Comparison of ENCODE assay signal across 29 mouse cellular contexts in the genomic region with DNA sequence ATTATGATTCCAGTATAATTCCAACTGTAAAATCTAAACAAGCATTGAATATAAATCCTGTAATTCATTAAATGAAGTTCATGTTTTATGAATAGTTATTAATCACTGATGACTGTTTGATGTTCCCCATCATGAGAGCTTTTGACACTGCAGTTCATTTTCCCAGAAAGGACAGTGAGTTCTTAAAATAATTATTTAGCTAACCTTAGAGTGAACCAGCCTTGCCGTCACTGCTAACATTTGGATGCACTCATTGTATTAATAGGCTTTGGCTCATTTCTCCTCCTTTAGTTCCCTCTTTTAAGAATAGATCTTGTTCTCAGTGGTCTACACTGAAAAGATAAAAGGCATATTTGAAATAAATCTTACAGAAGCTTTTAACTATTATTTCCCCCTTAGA.
DNase-seq lines count a peak whose midpoint lies in the region; ATAC-seq and TF ChIP-seq lines count a peak whose summit lies in the region.
"Had no signal": no experiment of that assay in that cellular context is flagged by ENCODE, and none has a peak within 500 bp of the region (broad histone marks: within the 10 kb centered on the region; RNA-seq: fewer than 3 reads in every experiment).

No protein-coding gene starts in this region.

- ATAC-seq in kidney, embryonic 14.5 days (ENCODE audit: low FRiP score, low TSS enrichment): peak; percentile 55; the same call in 1 of the 2 replicates
- ATAC-seq in kidney, embryonic 15.5 days (replicated peaks; ENCODE audit: low FRiP score): no peak
- ATAC-seq: CD4-positive, CD25-positive, alpha-beta regulatory T cell, adult 4 months; forebrain, embryonic 15.5 days; hindbrain, postnatal 0 days; Patski had no signal

- TF ChIP-seq RAD21 in MEL (IDR thresholded peaks at IDR 0.05; ENCODE audit: low read depth, low read length): no peak

- TF ChIP-seq CTCF in MEL (IDR thresholded peaks at IDR 0.05 in 2 of 3, conservative IDR thresholded peaks at IDR 0.05 in 1 of 3; ENCODE audit: control insufficient read depth in 1 of 3, insufficient read depth in 1 of 3, low read depth in 2 of 3, low read length in 3 of 3, poor library complexity in 1 of 3, severe bottlenecking in 1 of 3): no peak

- H3K4me1 ChIP-seq in kidney, embryonic 14.5 days (ENCODE audit: control insufficient read depth, insufficient read depth, low read length): no peaks in the 10 kb centered on the region
- H3K4me1 ChIP-seq in kidney, embryonic 15.5 days: no peaks in the 10 kb centered on the region
- peaks cover 0 to 7% of the 10 kb centered on the region in 2 experiments; a peak in 1 of 4 replicates for H3K4me1 ChIP-seq in MEL (ENCODE audit: control insufficient read depth in 1 of 2, insufficient read depth in 2 of 2, low read length in 2 of 2)
- H3K4me1 ChIP-seq: embryonic facial prominence, embryonic 10.5 days; embryonic facial prominence, embryonic 13.5 days; forebrain, embryonic 12.5 days; forebrain, embryonic 15.5 days; heart, embryonic 12.5 days; heart, embryonic 15.5 days had no signal

- H3K36me3 ChIP-seq in kidney, embryonic 14.5 days (ENCODE audit: control insufficient read depth, insufficient read depth, low read length): no peaks in the 10 kb centered on the region
- no peaks in the 10 kb centered on the region for H3K36me3 ChIP-seq in kidney, embryonic 15.5 days
- H3K36me3 ChIP-seq in MEL (ENCODE audit: control insufficient read depth in 1 of 2, insufficient read depth in 2 of 2, low read length in 2 of 2): peaks cover 0 to 8% of the 10 kb centered on the region in 2 experiments; a peak in 1 of 4 replicates
- H3K36me3 ChIP-seq: embryonic facial prominence, embryonic 10.5 days; embryonic facial prominence, embryonic 13.5 days; forebrain, embryonic 12.5 days; forebrain, embryonic 15.5 days; heart, embryonic 12.5 days; heart, embryonic 15.5 days had no signal

- DNase-seq in kidney, postnatal 14 days: peak; percentile 34
- no peak for DNase-seq in kidney, postnatal 25 days
- no peak for DNase-seq in MEL (ENCODE audit: low read depth, low spot score)
- peak; percentile 87 for DNase-seq in Muller cell, postnatal 12 days (ENCODE audit: inconsistent ontology term)
- no peak for DNase-seq in right cerebral cortex, postnatal 10 days (ENCODE audit: low spot score in 2 of 2)
- DNase-seq: adrenal gland, postnatal 10 days; adrenal gland, postnatal 36 days; cerebellum, adult 11 months; cerebellum, adult 2 months; cerebellum, postnatal 10 days; cerebellum, postnatal 36 days; embryo, embryonic 11 days; gastrocnemius, postnatal 25 days; heart, adult 18-20 months; heart, postnatal 10 days; heart, postnatal 4 days had no signal

- TF ChIP-seq EP300 in MEL (IDR thresholded peaks at IDR 0.05; ENCODE audit: low read depth in 1 of 2, low read length in 2 of 2): no peak

- no peaks in the 10 kb centered on the region for H3K27me3 ChIP-seq in kidney, embryonic 14.5 days (ENCODE audit: control insufficient read depth, insufficient read depth, low read length)
- H3K27me3 ChIP-seq in kidney, embryonic 15.5 days: no peaks in the 10 kb centered on the region
- no peaks in the 10 kb centered on the region for H3K27me3 ChIP-seq in MEL (ENCODE audit: control insufficient read depth in 1 of 2, insufficient read depth in 2 of 2, low read length in 2 of 2)
- H3K27me3 ChIP-seq: embryonic facial prominence, embryonic 13.5 days; forebrain, embryonic 12.5 days; forebrain, embryonic 15.5 days; heart, embryonic 12.5 days; heart, embryonic 15.5 days had no signal

- H3K79me2 ChIP-seq in MEL (ENCODE audit: control insufficient read depth, insufficient read depth, low read length, poor library complexity): no peaks in the 10 kb centered on the region

- H3K9me3 ChIP-seq in kidney, embryonic 14.5 days (ENCODE audit: control insufficient read depth, low read length): no peaks in the 10 kb centered on the region
- H3K9me3 ChIP-seq in kidney, embryonic 15.5 days (replicated peaks): no peaks in the 10 kb centered on the region
- H3K9me3 ChIP-seq in MEL (replicated peaks; ENCODE audit: insufficient read depth, low read length): no peaks in the 10 kb centered on the region
- H3K9me3 ChIP-seq: embryonic facial prominence, embryonic 10.5 days; embryonic facial prominence, embryonic 13.5 days; forebrain, embryonic 12.5 days; forebrain, embryonic 15.5 days; heart, embryonic 12.5 days; heart, embryonic 15.5 days had no signal

- no peak overlapping the region for H3K9ac ChIP-seq in kidney, embryonic 14.5 days (ENCODE audit: low read depth, low read length)
- H3K9ac ChIP-seq in kidney, embryonic 15.5 days: no peak overlapping the region
- no peak overlapping the region for H3K9ac ChIP-seq in MEL (ENCODE audit: control insufficient read depth, low read depth, low read length, poor library complexity, severe bottlenecking)
- H3K9ac ChIP-seq: embryonic facial prominence, embryonic 13.5 days; forebrain, embryonic 12.5 days; forebrain, embryonic 15.5 days; heart, embryonic 12.5 days; heart, embryonic 15.5 days; hindbrain, embryonic 14.5 days had no signal

- no peak for TF ChIP-seq POLR2A in MEL (IDR thresholded peaks at IDR 0.05; ENCODE audit: control insufficient read depth in 1 of 2, insufficient read depth in 1 of 2, low read depth in 1 of 2, low read length in 2 of 2, poor library complexity in 1 of 2)

- H3K4me2 ChIP-seq in kidney, embryonic 14.5 days (replicated peaks; ENCODE audit: low read depth, low read length): no peak overlapping the region
- no peak overlapping the region for H3K4me2 ChIP-seq in kidney, embryonic 15.5 days
- H3K4me2 ChIP-seq: embryonic facial prominence, embryonic 13.5 days; forebrain, embryonic 12.5 days; forebrain, embryonic 15.5 days; heart, embryonic 12.5 days; heart, embryonic 15.5 days; hindbrain, embryonic 14.5 days had no signal

- no peak overlapping the region for H3K27ac ChIP-seq in kidney, embryonic 14.5 days (ENCODE audit: low read depth, low read length)
- no peak overlapping the region for H3K27ac ChIP-seq in kidney, embryonic 15.5 days
- no peak overlapping the region for H3K27ac ChIP-seq in MEL (ENCODE audit: control insufficient read depth, low read depth, low read length)
- H3K27ac ChIP-seq: embryonic facial prominence, embryonic 10.5 days; embryonic facial prominence, embryonic 13.5 days; forebrain, embryonic 12.5 days; forebrain, embryonic 15.5 days; heart, embryonic 15.5 days; hindbrain, embryonic 14.5 days; hindbrain, postnatal 0 days had no signal

- H3K4me3 ChIP-seq in kidney, embryonic 14.5 days (ENCODE audit: low read length): no peak overlapping the region
- no peak overlapping the region for H3K4me3 ChIP-seq in kidney, embryonic 15.5 days (replicated peaks)
- no peak overlapping the region for H3K4me3 ChIP-seq in MEL (ENCODE audit: control insufficient read depth in 1 of 2, insufficient read depth in 1 of 2, low read depth in 2 of 2, low read length in 2 of 2)
- H3K4me3 ChIP-seq: embryonic facial prominence, embryonic 10.5 days; embryonic facial prominence, embryonic 13.5 days; erythroblast, embryonic 14.5 days; forebrain, embryonic 12.5 days; forebrain, embryonic 15.5 days; heart, embryonic 12.5 days; heart, embryonic 15.5 days had no signal

- WGBS in kidney, embryonic 14.5 days: 57% methylated on average over 1 of the region's 1 CpGs
- 47% methylated on average over 1 of the region's 1 CpGs for WGBS in kidney, embryonic 15.5 days

TF ChIP-seq in MEL, 35 proteins besides CTCF, POLR2A, EP300 and RAD21:
- TF ChIP-seq ETS1 (IDR thresholded peaks at IDR 0.05; ENCODE audit: low read depth, low read length) (no peak), GATA1 (IDR thresholded peaks at IDR 0.05; ENCODE audit: low read depth, low read length) (0 out of 2 replicates have a peak, but pooled peaks have one; percentile 6)

Comparison
In these comparisons a context has a peak if more than half of its experiments do, and no peak if none do; other contexts are left out.
1. DNase-seq: peak in kidney, postnatal 14 days (single experiment) and Muller cell, postnatal 12 days (single experiment); none in kidney, postnatal 25 days (0 of 2), MEL (single experiment) and right cerebral cortex, postnatal 10 days (0 of 2).